Mouse (Mus musculus) ovary, adult 18-20 months (tissue): ENCODE data around the gene Ndufaf1.
"Not testable (repeated sequence)": the region's sequence is repeated elsewhere in the genome, so short reads cannot be mapped to it uniquely, and the experiment has no call there.

Experiments used
- DNase-seq: peaks from one replicate; pipeline ENCODE4 v3.0.0; 2022; ENCODE audit warnings: low spot score, mixed read lengths

Ndufaf1 gene

GRCm38 (mm10) chr2:119662220-119663182 is at the start of gene Ndufaf1:
Gene Ndufaf1, minus strand, starts transcription at chr2:119662827.
- DNase-seq, result peak; percentile 54

- DNase-seq, result no peak
These were observed 47.4 kb upstream of the Ndufaf1 start for GRCm38 (mm10) chr2:119710011-119710410.

DNA sequence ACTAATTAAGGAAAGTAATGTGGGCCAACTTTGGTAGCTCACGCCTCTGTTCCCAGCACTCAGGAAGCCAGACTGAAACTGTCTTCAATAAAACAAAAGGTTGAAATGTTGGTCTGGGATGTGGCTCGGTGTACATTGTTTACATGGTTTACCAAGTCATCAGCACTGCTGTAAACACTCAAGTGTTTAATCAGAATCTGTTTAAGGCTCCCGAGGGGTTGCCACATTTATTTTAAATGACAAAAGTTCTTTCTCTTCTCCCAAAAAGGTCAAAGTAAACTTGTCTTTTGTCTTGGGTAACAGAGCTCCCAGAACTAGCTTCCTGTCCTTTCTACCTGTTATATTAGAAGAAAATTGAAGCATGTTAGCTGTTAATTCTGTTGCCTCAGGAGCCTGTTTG is 45.0 kb upstream of the Ndufaf1 start:
- no peak for DNase-seq

DNA sequence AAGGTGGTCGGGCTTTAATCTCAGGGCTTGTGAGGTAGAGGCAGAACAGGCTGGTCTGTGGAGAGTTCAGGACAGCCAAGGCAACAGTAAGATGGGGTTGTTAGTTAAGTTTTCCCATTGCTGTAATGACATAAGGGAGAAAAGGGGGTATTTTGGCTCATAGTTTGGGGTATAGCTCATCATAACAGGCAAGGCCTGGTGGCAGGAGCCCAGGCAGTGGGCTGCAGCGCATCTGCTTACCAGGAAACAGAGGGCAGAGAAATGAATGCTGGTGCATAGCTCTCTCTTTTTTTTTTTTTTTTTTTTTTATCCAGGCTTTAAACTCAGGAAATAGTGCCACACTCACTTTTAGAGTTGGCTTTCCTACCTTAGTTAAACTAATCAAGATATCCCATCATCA is 40.5 kb upstream of the Ndufaf1 start:
- DNase-seq, result no peak

GRCm38 (mm10) chr2:119699962-119700361 is 37.3 kb upstream of the Ndufaf1 start:
- DNase-seq, result no peak

- DNase-seq, result no peak
These were observed 35.8 kb upstream of the Ndufaf1 start for GRCm38 (mm10) chr2:119698472-119698871.

GRCm38 (mm10) chr2:119696111-119696510 is 33.5 kb upstream of the Ndufaf1 start:
- DNase-seq, result no peak

DNA sequence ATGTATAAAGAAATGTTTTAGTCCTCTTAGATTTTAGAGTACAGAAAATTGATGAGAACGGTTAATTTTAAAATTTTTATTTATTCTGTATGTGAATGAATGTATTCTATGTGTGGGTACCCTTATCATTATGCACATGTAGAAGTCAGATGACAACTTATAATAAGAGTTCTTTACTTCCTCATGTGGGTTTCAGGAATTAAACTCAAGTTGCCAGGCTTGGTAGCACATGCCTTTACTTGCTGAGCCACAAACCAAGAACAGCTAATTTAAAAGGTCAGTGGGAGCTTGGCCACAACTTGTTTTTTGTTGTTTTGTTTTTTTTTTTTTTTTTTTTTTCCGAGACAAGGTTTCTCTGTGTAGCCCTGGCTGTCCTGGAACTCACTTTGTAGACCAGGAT is 32.2 kb upstream of the Ndufaf1 start:
- no peak for DNase-seq

DNA sequence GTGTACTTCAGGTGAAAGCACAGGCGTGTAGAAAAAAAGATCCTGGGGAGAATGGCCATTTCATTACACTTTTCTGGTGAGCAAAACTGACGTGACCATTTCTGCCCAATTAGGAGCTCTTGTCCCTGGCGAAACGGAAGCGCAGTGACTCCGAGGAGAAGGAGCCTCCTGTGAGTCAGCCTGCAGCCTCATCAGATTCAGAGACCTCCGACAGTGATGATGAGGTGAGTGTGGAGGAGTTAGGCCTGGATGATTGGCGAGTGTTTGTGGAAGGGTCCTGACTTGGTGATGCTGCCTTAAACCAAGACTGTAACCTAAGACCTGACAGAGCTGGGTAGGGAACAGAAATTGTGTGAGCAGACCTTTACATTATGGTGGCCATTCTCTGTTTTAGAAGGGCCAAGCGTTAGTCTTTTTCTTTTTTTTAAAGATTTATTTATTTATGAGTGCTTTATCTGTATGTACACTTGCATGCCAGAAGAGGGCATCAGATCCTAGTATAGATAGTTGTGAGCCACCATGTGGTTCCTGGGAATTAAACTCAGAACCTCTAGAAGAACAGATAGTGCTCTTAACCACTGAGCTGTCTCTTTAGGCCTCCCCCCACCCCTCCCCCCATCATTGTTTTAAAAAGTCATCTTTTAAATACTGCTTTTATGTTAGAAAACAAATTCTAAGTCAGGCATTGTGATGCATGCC is 29.5 kb upstream of the Ndufaf1 start:
- DNase-seq, result no peak

DNA sequence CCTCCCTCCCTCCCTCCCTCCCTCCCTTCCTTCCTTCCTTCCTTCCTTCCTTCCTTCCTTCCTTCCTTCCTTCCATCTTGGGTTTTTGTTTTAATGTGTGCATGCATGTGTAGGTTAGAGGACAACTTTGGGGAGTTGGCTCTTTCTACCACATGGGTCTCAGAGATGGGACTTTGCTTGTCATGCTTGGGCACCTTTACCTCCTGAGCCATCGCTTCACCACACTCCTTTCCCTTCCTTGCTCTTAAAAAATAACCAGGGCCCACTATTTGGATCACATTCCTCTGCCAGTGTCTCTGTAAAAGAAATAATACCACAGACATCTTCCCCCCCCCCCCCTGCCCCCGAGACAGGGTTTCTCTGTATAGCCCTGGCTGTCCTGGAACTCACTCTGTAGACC is 21.1 kb upstream of the Ndufaf1 start:
- no peak for DNase-seq

GRCm38 (mm10) chr2:119675831-119676230 is 13.2 kb upstream of the Ndufaf1 start:
- no peak for DNase-seq

- DNase-seq, result no peak
These were observed 12.7 kb upstream of the Ndufaf1 start for GRCm38 (mm10) chr2:119675215-119675784.

- peak; percentile 89 for DNase-seq
These were observed 12.0 kb upstream of the Ndufaf1 start, which contains the start of gene Rtf1 for GRCm38 (mm10) chr2:119674525-119675214. Gene Rtf1, plus strand, starts transcription at chr2:119675068.

DNA sequence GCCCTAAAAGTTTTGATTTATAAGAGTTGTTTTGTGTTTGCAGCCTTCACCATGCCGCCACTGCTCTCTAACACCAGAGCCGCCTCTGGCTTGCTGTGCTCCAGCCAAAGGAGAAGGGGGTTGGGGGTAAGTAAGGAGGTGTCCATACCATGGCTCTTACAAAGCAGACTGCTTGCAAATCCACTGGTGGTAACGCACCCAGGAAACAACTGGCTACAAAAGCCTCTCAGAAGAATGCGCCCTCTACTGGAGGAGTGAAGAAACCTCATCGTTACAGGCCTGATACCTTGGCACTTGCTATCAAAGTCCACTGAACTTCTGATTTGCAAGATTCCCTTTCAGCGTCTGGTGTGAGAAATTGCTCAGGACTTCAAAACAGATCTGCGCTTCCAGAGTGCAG is 6.4 kb upstream of the Ndufaf1 start:
- DNase-seq, result no peak

GRCm38 (mm10) chr2:119665744-119666143 is 3.1 kb upstream of the Ndufaf1 start:
- not testable (repeated sequence) for DNase-seq

DNA sequence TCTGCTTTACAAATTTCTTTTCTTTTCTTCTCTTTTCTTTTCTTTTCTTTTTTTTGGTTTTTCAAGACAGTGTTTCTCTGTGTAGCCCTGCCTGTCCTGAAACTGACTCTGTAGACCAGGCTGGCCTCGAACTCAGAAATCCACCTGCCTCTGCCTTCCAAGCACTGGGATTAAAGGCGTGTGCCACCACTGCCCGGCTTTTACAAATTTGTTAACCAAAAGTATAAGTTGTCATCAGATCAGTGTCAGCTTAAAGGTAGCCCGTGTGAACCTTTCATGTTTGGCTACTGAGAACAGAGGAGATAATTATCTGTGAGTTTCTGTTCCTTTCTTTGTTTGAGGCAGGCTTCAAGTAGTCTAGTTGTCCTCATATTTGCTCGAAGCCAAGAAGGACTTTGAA is 18.4 kb downstream of the Ndufaf1 start:
- no peak for DNase-seq

GRCm38 (mm10) chr2:119641214-119641912 is 21.3 kb downstream of the Ndufaf1 start:
- no peak for DNase-seq

DNA sequence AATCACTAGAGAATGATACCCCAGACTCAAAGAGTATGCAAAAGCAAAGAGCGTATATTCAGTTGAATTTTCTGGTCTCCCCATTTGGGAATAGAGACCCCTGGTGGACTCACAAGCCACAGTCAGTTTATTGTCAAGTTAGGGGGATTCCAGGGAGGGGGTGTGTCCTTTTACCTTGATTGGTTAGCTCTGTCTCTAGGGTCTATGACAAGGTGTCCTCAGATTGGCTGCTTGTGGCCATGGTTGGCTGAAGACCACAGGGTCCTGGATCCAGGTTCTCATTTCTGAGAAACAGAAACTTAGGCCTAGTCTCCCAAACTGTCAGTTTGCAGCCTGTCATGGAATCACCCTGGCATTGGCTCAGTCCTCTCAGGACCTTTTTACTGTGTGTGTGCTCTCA is 25.8 kb downstream of the Ndufaf1 start:
- no peak for DNase-seq

- no peak for DNase-seq
These were observed 41.3 kb downstream of the Ndufaf1 start for GRCm38 (mm10) chr2:119621302-119621701.

DNA sequence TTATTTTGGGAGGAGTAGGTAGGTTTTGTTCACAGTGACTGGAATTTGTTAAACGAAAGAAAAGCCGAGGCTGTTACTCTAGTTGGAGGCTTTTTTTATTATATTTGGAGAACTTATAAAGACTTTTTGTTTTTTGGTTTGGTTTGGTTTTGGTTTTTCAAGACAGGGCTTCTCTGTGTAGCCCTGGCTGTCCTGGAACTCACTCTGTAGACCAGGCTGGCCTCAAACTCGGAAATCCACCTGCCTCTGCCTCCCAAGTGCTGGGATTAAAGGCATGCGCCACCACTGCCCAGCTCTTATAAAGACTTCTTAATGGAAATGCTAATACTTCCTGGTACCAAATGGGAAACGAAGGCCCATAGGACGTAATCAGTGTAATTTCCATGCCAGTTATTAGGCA is 43.6 kb downstream of the Ndufaf1 start:
- not testable (repeated sequence) for DNase-seq

DNA sequence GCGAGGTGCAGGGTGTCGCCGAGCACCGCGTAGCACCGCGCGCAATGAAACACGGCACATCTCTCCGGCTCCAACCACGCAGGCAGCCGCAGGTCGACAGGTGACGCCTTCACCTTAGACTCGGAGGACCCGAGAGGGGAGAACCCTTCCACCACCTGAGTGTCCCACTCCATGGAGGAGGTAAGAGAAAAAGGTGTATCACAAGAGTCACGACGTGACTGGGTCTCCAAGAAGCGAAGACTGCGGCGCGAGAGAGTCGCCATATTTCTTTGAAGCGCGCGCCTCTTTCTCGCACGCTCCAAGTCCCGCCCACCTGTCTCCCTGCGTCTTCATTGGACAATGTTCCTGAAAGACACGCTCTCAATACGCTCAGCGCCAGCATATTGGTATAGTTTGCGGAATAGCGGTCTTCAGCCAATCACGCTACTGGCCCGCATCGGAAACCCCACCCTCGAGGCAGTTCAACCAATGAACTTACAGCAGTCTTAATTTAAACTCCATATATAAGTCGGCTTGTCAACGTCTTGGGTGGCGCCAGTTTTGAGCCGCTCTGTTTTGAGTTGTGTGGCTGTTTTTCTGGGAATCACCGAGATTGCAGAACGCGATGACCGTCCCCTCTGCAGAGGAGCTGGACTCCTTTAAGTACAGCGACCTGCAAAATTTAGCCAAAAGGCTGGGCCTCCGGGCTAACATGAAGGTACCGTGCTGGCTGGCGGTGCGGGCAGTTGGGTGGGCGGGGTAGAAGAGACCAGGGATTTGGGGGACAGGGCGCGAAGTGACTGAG is 44.2 kb downstream of the Ndufaf1 start, which contains the start of the genes Nusap1 and Oip5:
Gene Nusap1, plus strand, starts transcription at position 100 of the 784 bp plus-strand sequence.
Gene Oip5, minus strand, starts transcription at position 271 of the 784 bp plus-strand sequence.
- DNase-seq, result peak; percentile 90
